Mouse (Mus musculus) embryonic facial prominence, embryonic 13.5 days (tissue): ENCODE results near the gene Abl2. TPM values are rescaled to one million over a fixed set of nuclear protein-coding genes. Genes with fewer than 3 reads are reported as not detected.

ENCODE experiments used
- ATAC-seq: fragments of 200-750 bp; cut with Nextera tagmentation; 2 replicates; pipeline ENCODE4 v1.8.0; 2017; ENCODE audit warnings: low read depth; ENCODE audit not compliant: insufficient number of reproducible peaks, insufficient read depth, low FRiP score, low TSS enrichment
- H3K27ac ChIP-seq: fragments of 300-500 bp; sonication (generic); 2 replicates; pipeline ENCODE4 v1.5.1; 2015; ENCODE audit warnings: moderate library complexity, mild to moderate bottlenecking, inconsistent platforms
- H3K27me3 ChIP-seq: fragments of 300-500 bp; sonication (generic); 2 replicates; pipeline ENCODE4 v1.6.1; 2015; ENCODE audit warnings: mild to moderate bottlenecking, inconsistent platforms
- H3K36me3 ChIP-seq: fragments of 300-500 bp; sonication (generic); 2 replicates; pipeline ENCODE4 v1.6.1; 2015; ENCODE audit warnings: mild to moderate bottlenecking, inconsistent platforms
- H3K4me1 ChIP-seq: fragments of 300-500 bp; sonication (generic); 2 replicates; pipeline ENCODE4 v1.6.1; 2015; ENCODE audit warnings: inconsistent platforms
- H3K4me2 ChIP-seq: fragments of 300-500 bp; sonication (generic); 2 replicates; pipeline ENCODE4 v1.6.1; 2015; ENCODE audit warnings: moderate library complexity, mild to moderate bottlenecking, inconsistent platforms
- H3K4me3 ChIP-seq: fragments of 300-500 bp; sonication (generic); 2 replicates; pipeline ENCODE4 v1.5.1; 2015; ENCODE audit warnings: mild to moderate bottlenecking, inconsistent platforms
- H3K9ac ChIP-seq: fragments of 300-500 bp; sonication (generic); 2 replicates; pipeline ENCODE4 v1.6.1; 2015; ENCODE audit warnings: mild to moderate bottlenecking, inconsistent platforms
- H3K9me3 ChIP-seq: fragments of 300-500 bp; sonication (generic); 2 replicates; pipeline ENCODE4 v1.6.1; 2016; ENCODE audit warnings: inconsistent platforms
- WGBS: fragments of 180-500 bp; shearing (Covaris S2); methylation state at CpG from one replicate; pipeline ENCODE4 v1.1.7; 2015; ENCODE audit warnings: mixed read lengths; 5-methylcytosine and 5-hydroxymethylcytosine counted together
- polyA plus RNA-seq: library from polyadenylated mRNA; unstranded; fragments of >200 nt; fragmentation: Nextera tagmentation; extraction: Ambion mirVana; gene quantifications from 2 replicates; pipeline ENCODE4 v1.2.1, GENCODE M21; 2015

Abl2 gene
- polyA plus RNA-seq, 1 experiment from 2014 or later: 5.2 TPM

DNA sequence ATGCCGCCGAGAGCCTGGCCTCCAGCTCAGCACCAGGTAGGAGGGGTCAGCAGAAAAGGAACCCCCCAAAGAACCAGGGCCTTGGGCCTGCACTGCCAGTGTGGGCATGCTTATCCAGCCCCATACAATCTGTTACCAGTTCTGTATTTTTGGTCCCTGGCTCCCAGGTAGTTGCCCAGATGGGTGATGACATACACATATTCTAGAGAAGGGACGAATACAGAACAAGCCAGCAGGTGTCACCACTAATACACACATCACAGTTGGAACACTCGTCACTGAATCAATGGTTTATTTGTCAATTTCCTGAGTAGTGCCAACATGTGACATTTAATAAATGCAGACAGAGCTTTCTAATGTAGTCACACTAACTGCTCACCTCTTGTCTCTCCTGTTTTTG lies 82.0 kb downstream of the Abl2 start:
- Histone ChIP-seq H3K9me3 (no peaks in the 10 kb centered on the region), H3K27ac (no peak overlapping the region), H3K4me1 (peaks cover 34% of the 10 kb centered on the region), H3K4me3 (no peak overlapping the region), H3K4me2 (no peak overlapping the region), H3K9ac (no peak overlapping the region), H3K36me3 (peaks cover 48% of the 10 kb centered on the region), H3K27me3 (no peaks in the 10 kb centered on the region)
- no peak for ATAC-seq
- WGBS: 64% methylated on average over 4 of the region's 4 CpGs

DNA sequence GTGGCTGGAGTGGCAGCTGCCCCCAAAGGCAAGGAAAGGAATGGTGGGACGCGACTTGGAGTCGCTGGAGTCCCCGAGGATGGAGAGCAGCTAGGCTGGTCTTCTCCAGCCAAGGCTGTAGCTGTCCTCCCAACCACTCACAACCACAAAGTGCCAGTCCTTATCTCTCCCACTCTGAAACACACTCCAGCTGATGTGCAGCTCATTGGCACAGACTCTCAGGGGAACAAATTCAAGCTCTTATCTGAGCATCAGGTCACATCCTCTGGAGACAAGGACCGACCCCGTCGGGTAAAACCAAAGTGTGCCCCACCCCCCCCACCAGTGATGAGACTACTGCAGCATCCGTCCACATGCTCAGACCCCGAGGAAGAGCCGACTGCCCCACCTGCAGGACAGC lies 83.2 kb downstream of the Abl2 start:
- WGBS: 89% methylated on average over 10 of the region's 10 CpGs
- no peak for ATAC-seq
- Histone ChIP-seq H3K4me1 (peaks cover 39% of the 10 kb centered on the region), H3K36me3 (peaks cover 39% of the 10 kb centered on the region), H3K27ac (no peak overlapping the region), H3K4me3 (no peak overlapping the region), H3K4me2 (no peak overlapping the region), H3K9me3 (no peaks in the 10 kb centered on the region), H3K27me3 (no peaks in the 10 kb centered on the region), H3K9ac (no peak overlapping the region)

DNA sequence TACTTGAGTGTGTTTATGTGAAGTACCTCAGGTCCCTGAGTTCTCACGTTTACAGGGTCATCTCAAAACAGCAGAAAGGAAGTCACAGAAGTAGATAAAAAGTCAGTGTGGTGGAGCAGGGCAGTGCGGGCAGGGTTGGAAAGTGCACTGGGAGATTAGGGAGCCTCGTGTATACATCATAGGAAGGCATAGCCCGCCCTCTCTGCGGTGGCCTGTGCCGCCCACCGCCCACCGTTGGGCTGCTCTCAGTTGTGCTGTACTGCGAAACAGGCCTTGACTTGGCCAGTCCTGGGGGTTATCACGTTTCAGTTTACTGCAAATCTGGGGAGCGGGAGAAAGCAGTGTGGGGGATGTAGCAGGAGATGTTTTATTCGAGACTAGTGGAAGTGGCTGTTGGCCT lies 84.2 kb downstream of the Abl2 start:
- no peak overlapping the region for H3K9ac ChIP-seq
- no peaks in the 10 kb centered on the region for H3K27me3 ChIP-seq
- no peak overlapping the region for H3K4me2 ChIP-seq
- peaks cover 39% of the 10 kb centered on the region for H3K4me1 ChIP-seq
- H3K36me3 ChIP-seq: peaks cover 34% of the 10 kb centered on the region
- H3K27ac ChIP-seq: 0 out of 2 replicates have a peak overlapping the region, but pooled peaks have one; percentile 49
- no peak for ATAC-seq
- no peak overlapping the region for H3K4me3 ChIP-seq
- 41% methylated on average over 12 of the region's 12 CpGs for WGBS
- H3K9me3 ChIP-seq: no peaks in the 10 kb centered on the region

DNA sequence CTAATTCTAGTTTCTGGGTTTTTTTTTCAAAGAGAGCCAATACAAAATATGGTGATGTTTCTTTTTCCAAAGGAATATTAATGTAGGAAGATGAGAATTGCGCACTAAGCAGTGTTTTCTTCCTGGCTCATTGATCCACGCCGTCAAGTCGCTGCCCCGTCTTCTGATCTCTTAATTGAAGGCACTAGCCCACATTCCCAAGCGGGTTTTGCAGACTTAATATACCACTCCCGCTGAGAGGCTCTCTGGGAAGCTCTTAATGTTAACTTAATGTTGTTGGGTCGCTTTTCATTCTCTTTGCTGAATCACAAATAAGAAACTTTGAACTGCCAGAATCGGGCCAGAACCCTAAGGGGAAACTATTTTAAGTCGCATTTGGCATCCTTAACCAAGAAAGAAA lies 85.5 kb downstream of the Abl2 start:
- H3K27ac ChIP-seq: peak overlapping the region; percentile 60
- peaks cover 36% of the 10 kb centered on the region for H3K36me3 ChIP-seq
- WGBS: 21% methylated on average over 10 of the region's 10 CpGs

DNA sequence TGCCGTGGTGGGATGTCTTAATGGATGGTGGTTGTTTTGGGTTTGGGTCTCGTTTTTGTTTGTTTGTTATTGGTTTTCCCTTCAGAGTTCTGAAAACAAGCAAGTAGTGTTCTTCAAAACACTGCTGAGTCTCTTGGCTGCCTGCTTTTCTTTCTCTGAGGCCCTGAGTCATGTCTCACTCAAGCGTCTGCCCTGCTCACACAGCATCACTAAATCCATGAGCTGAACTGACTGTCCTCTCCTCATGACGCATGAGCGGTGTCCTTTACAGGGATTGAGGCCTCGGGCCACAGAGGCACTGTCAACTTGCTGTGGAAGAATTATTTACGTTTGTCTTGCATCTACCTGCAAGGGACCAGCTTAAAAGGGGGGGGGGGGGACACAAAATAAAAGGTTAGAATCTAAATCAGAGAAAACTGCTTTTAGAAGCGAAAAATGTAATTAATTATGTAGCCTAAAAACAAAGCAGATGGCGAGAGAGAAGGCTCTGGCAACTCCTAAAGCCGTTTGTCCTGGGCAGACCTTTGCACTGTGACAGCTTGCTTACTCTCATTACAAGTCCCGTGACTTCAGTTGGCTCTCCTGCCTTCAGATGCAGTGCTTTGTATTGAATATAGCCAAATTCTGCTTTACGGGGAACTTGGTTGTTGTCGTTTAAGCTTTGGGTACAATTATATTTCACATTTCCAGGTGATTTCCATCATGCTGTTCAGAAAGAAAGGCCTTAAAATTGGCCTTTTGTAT lies 86.4 kb downstream of the Abl2 start:
- peak overlapping the region; percentile 22; the same call in 1 of the 2 replicates for H3K9ac ChIP-seq
- H3K4me2 ChIP-seq: no peak overlapping the region
- no peak overlapping the region for H3K4me3 ChIP-seq
- peaks cover 34% of the 10 kb centered on the region for H3K36me3 ChIP-seq
- no peaks in the 10 kb centered on the region for H3K27me3 ChIP-seq
- no peaks in the 10 kb centered on the region for H3K9me3 ChIP-seq
- ATAC-seq: no peak
- H3K27ac ChIP-seq: peak overlapping the region; percentile 60
- 49% methylated on average over 13 of the region's 13 CpGs for WGBS
- peaks cover 39% of the 10 kb centered on the region for H3K4me1 ChIP-seq

More for the DNA sequence above, 85.5 kb downstream of the Abl2 start:
- Histone ChIP-seq H3K4me1 (peaks cover 39% of the 10 kb centered on the region), H3K9me3 (no peaks in the 10 kb centered on the region), H3K9ac (peak overlapping the region; percentile 22; the same call in 1 of the 2 replicates), H3K27me3 (no peaks in the 10 kb centered on the region), H3K4me2 (0 out of 2 replicates have a peak overlapping the region, but pooled peaks have one; percentile 11), H3K4me3 (no peak overlapping the region)
- ATAC-seq: no peak

DNA sequence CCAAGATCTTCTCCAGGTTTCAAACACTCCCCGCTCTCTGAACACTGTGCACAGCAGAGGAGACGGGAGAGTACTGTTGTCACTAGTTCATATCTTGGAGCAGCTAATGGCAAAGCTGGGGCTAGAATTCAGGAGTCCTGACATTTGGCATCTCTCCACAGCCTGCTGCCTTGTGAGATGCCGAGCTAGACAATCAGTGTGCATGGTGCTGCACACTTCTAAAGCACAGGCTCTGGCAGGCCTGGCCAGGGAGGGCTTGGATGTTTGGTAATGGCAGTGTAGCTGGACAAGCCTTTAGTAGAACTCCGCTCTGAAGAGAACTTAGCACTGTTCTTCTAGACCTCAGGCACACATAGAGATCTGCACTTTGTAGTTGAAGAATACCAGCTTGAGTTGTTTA lies 87.4 kb downstream of the Abl2 start:
- Histone ChIP-seq H3K9ac (no peak overlapping the region), H3K36me3 (peaks cover 28% of the 10 kb centered on the region), H3K27me3 (no peaks in the 10 kb centered on the region), H3K27ac (no peak overlapping the region), H3K4me1 (peaks cover 39% of the 10 kb centered on the region), H3K4me2 (no peak overlapping the region), H3K4me3 (no peak overlapping the region), H3K9me3 (no peaks in the 10 kb centered on the region)
- no peak for ATAC-seq
- WGBS: 82% methylated on average over 4 of the region's 4 CpGs

DNA sequence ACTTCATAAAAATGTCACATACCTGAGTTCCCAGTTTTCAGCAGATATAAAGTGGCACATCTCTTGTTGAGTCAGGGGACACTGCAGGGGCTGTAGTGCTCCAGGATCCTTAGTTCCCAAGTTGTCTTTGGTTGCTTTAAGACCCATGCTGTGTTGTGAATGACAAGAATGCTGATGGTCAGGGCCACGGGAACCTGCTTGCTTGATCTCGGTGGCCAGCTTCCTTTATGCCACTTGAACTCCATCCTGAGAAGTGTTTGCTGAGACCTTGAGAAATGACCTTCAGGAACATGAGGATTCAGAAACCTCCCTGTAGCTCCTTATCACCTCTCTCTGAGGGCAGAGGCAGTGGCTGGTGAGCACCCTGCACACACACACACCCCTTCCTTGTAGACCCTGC lies 90.1 kb downstream of the Abl2 start:
- H3K9me3 ChIP-seq: no peaks in the 10 kb centered on the region
- no peaks in the 10 kb centered on the region for H3K27me3 ChIP-seq
- no peak overlapping the region for H3K27ac ChIP-seq
- no peak overlapping the region for H3K9ac ChIP-seq
- H3K4me1 ChIP-seq: peaks cover 30% of the 10 kb centered on the region
- WGBS: 48% methylated on average over 2 of the region's 2 CpGs
- peaks cover 11% of the 10 kb centered on the region for H3K36me3 ChIP-seq
- no peak overlapping the region for H3K4me3 ChIP-seq
- no peak for ATAC-seq
- H3K4me2 ChIP-seq: no peak overlapping the region

DNA sequence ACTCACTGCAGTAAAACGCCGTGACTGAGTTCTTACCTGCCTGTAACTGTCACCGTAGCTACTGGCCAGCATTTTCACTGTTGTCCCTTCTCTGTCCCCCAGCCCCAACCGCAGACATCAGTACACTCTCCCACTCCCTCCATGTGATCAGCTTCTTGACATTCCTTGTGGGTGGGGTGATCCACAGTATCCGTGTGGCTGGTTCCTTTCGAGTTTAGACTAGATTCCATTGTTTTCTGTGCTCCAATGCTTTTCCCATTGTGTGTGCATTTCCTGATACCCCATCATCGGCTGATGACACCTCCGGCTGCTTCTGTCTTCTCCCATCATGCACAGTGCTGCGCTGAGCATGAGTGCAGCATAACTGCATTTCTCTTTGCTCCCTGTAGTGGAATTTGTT lies 92.0 kb downstream of the Abl2 start:
- no peak overlapping the region for H3K4me2 ChIP-seq
- no peak for ATAC-seq
- 83% methylated on average over 9 of the region's 9 CpGs for WGBS
- H3K36me3 ChIP-seq: peaks cover 11% of the 10 kb centered on the region
- no peak overlapping the region for H3K4me3 ChIP-seq
- H3K27me3 ChIP-seq: no peaks in the 10 kb centered on the region
- no peaks in the 10 kb centered on the region for H3K9me3 ChIP-seq
- no peak overlapping the region for H3K27ac ChIP-seq
- H3K4me1 ChIP-seq: peaks cover 32% of the 10 kb centered on the region
- no peak overlapping the region for H3K9ac ChIP-seq

DNA sequence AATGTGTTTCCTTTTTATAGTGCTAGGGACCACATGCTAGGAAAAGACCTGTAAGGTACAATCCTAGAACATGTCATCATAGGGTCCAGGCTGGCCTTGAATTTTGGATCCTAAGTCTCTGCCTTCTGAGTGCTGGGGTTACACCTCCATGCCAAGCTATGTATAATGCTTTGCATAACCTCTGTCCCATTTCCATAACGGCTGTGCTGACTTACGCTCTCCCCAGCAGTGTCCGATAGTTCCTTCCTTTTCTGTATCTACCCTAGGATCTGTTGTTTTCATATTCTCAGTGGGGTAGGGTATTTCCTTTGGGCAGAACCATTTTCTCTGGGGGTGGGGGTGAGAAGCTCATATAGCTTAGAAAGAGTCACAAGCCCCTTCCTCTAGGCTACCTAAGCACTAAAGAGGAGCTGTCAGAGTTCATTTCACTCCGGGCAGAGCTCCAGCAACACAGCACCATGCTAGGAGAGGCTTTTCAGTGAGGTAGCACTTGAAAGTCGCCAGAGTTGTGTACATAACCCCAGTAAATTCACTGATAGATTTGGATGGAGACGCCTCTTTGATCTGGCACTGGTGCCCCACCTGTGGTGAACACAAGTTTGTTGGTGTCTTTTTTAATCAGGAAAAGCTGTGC lies 93.7 kb downstream of the Abl2 start:
- H3K36me3 ChIP-seq: peaks cover 14% of the 10 kb centered on the region; the same call in 1 of the 2 replicates
- H3K4me1 ChIP-seq: peaks cover 28% of the 10 kb centered on the region
- no peak overlapping the region for H3K9ac ChIP-seq
- no peaks in the 10 kb centered on the region for H3K9me3 ChIP-seq
- no peaks in the 10 kb centered on the region for H3K27me3 ChIP-seq
- no peak overlapping the region for H3K4me2 ChIP-seq
- 63% methylated on average over 6 of the region's 6 CpGs for WGBS
- no peak overlapping the region for H3K27ac ChIP-seq
- no peak overlapping the region for H3K4me3 ChIP-seq
- ATAC-seq: no peak

DNA sequence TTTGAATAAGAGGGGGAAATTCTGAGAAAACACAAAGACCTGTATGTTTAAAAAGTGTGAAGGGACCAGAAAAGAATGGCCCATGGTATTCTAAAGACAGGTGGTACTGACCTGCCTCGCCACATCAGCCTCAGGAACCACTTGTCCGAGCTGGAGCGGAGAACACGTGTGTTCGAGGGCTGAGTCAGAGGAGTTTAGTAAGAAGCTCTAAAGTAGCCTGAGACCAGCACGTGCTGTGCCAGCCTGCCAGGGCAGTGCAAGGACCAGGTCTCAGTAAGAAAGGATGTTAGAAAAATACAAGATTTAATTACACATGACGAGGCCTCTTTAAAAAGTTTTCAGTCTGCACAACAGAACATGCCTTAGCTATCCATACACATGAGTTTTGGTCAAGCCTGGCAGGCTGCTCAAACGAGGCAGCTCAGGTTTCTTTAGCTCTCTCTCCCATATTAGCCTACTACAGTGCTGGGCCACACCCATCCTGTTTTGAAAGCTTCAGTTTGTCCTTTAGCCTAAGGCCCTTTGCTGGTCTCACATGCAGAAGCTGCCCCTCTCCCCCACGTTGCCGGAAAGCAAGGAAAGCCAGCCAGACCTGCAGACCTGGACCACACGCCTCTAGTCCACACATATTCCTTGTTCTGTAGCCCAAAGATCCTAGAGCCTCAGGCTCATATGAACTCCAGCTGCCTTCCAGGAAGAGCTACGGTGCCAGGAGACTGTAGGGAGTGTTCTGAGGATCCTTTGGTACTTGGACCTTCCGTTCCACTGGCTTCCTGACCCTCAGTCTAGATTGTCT lies 96.3 kb downstream of the Abl2 start:
- Histone ChIP-seq H3K36me3 (0 out of 2 replicates have a peak, but pooled peaks cover 8% of the 10 kb centered on the region), H3K4me3 (no peak overlapping the region), H3K9me3 (no peaks in the 10 kb centered on the region), H3K27me3 (no peaks in the 10 kb centered on the region), H3K4me1 (peaks cover 28% of the 10 kb centered on the region), H3K4me2 (no peak overlapping the region), H3K9ac (no peak overlapping the region; the same call in 1 of the 2 replicates), H3K27ac (peak overlapping the region; percentile 24; the same call in 1 of the 2 replicates)
- peak; percentile 63; the same call in 1 of the 2 replicates for ATAC-seq
- 41% methylated on average over 13 of the region's 13 CpGs for WGBS

DNA sequence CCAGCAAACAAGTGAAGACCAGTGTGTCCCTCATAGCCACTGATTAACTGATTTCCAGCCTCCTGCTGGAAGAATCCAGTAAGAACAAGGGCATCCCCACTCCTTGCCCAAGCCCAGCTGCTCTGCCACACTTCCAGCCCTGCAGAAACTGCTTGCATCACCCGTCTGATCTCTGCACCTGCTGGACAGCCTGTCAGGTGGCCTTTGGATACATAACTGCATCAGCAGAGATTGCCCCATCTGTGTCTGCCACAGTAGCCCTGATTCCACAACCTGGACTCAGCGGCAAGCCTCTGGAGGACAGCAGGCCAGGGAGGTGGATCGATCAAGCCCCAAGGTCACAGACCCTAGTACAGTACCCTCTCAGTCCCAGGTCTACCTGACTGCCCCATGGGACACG lies 98.9 kb downstream of the Abl2 start:
- no peak overlapping the region for H3K27ac ChIP-seq
- 0 out of 2 replicates have a peak, but pooled peaks cover 3% of the 10 kb centered on the region for H3K36me3 ChIP-seq
- H3K4me2 ChIP-seq: no peak overlapping the region
- no peak overlapping the region for H3K9ac ChIP-seq
- 89% methylated on average over 4 of the region's 4 CpGs for WGBS
- ATAC-seq: no peak
- no peak overlapping the region for H3K4me3 ChIP-seq
- no peaks in the 10 kb centered on the region for H3K9me3 ChIP-seq
- peaks cover 25% of the 10 kb centered on the region for H3K4me1 ChIP-seq
- H3K27me3 ChIP-seq: no peaks in the 10 kb centered on the region
